Mouse (Mus musculus) ovary, postnatal 36 days (tissue): ENCODE measurements around the gene Shpk.

Experiments
- DNase-seq: peaks from one replicate; pipeline ENCODE4 v3.0.0; 2022; ENCODE audit warnings: low spot score, mixed read lengths

Gene Shpk

GRCm38 (mm10) chr11:73199879-73200278, 619 bp downstream of the Shpk start:
- DNase-seq = no peak

- no peak for DNase-seq
Observed at GRCm38 (mm10) chr11:73201021-73201420, 1.8 kb downstream of the Shpk start.

GRCm38 (mm10) chr11:73201597-73201996, 2.3 kb downstream of the Shpk start:
- no peak for DNase-seq

GRCm38 (mm10) chr11:73203895-73204294, 4.6 kb downstream of the Shpk start:
- no peak for DNase-seq

GRCm38 (mm10) chr11:73205194-73205593, 5.9 kb downstream of the Shpk start:
- DNase-seq = no peak

- DNase-seq = no peak
Observed at GRCm38 (mm10) chr11:73207621-73208020, 8.4 kb downstream of the Shpk start.

GRCm38 (mm10) chr11:73213956-73214355, 14.7 kb downstream of the Shpk start:
- DNase-seq = no peak

GRCm38 (mm10) chr11:73219671-73220070, 20.4 kb downstream of the Shpk start:
- no peak for DNase-seq

GRCm38 (mm10) chr11:73220651-73221050, 21.4 kb downstream of the Shpk start:
- DNase-seq = no peak

- DNase-seq = no peak
Observed at GRCm38 (mm10) chr11:73222846-73223245, 23.6 kb downstream of the Shpk start.

GRCm38 (mm10) chr11:73223966-73224365, 24.7 kb downstream of the Shpk start:
- no peak for DNase-seq

GRCm38 (mm10) chr11:73225856-73226255, 26.6 kb downstream of the Shpk start:
- no peak for DNase-seq

GRCm38 (mm10) chr11:73228881-73229280, 29.6 kb downstream of the Shpk start:
- no peak for DNase-seq

GRCm38 (mm10) chr11:73230081-73230480, 30.8 kb downstream of the Shpk start:
- no peak for DNase-seq

- no peak for DNase-seq
Observed at GRCm38 (mm10) chr11:73232513-73232912, 33.3 kb downstream of the Shpk start.

- DNase-seq = no peak
Observed at GRCm38 (mm10) chr11:73233992-73234391, 34.7 kb downstream of the Shpk start, which contains the start of gene Trpv1. Gene Trpv1, plus strand, starts transcription at chr11:73234292.

- peak; percentile 51 for DNase-seq
Observed at GRCm38 (mm10) chr11:73235990-73236701, 36.9 kb downstream of the Shpk start.

- DNase-seq = no peak
Observed at GRCm38 (mm10) chr11:73236731-73237130, 37.5 kb downstream of the Shpk start.

- no peak for DNase-seq
Observed at GRCm38 (mm10) chr11:73242199-73242598, 42.9 kb downstream of the Shpk start.

GRCm38 (mm10) chr11:73242777-73243176, 43.5 kb downstream of the Shpk start:
- no peak for DNase-seq

- DNase-seq = no peak
Observed at GRCm38 (mm10) chr11:73257362-73257945, 58.2 kb downstream of the Shpk start.

GRCm38 (mm10) chr11:73258664-73259063, 59.4 kb downstream of the Shpk start:
- no peak for DNase-seq

- no peak for DNase-seq
Observed at GRCm38 (mm10) chr11:73260457-73260856, 61.2 kb downstream of the Shpk start.

GRCm38 (mm10) chr11:73261385-73261784, 62.1 kb downstream of the Shpk start:
- DNase-seq = no peak
